ENCODE assay signal across 12 mouse cellular contexts in the genomic region with DNA sequence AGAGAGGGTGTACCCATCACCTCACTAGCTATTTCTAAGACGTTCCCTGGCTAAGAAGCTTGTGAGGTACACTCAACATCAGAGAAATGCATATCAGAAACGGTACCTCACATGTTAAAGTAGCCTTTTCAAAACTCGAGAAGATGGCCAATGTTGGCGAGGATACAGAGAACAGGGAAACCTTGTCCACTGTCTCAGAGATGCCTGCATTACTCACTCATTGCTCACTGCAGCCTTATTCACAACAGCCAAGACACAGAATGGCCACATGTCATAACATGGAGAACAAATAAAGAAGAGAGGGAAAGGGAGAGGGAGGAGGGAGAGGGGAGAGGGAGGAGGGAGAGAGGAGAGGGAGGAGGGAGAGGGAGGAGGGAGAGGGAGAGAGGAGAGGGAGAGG. TPM values are rescaled to one million over a fixed set of nuclear protein-coding genes. Genes with fewer than 3 reads are reported as not detected.
DNase-seq lines count a peak whose midpoint lies in the region; ATAC-seq and TF ChIP-seq lines count a peak whose summit lies in the region.
"Had no signal": no experiment of that assay in that cellular context is flagged by ENCODE, and none has a peak within 500 bp of the region (broad histone marks: within the 10 kb centered on the region; RNA-seq: fewer than 3 reads in every experiment).

No protein-coding gene starts in this region.

- 60% methylated on average over 4 of the region's 4 CpGs for WGBS in kidney, embryonic 15.5 days
- 64% methylated on average over 4 of the region's 4 CpGs for WGBS in kidney, embryonic 14.5 days
- 52% methylated on average over 4 of the region's 4 CpGs for WGBS in intestine, postnatal 0 days

- H3K9me3 ChIP-seq in kidney, embryonic 15.5 days (replicated peaks) = no peaks in the 10 kb centered on the region
- no peaks in the 10 kb centered on the region for H3K9me3 ChIP-seq in kidney, embryonic 14.5 days (ENCODE audit: control insufficient read depth, low read length)
- H3K9me3 ChIP-seq in intestine, postnatal 0 days (ENCODE audit: control insufficient read depth) = no peaks in the 10 kb centered on the region
- H3K9me3 ChIP-seq: hindbrain, embryonic 12.5 days had no signal

- H3K4me3 ChIP-seq in kidney, embryonic 15.5 days (replicated peaks) = no peak overlapping the region
- H3K4me3 ChIP-seq in kidney, embryonic 14.5 days (ENCODE audit: low read length) = no peak overlapping the region
- no peak overlapping the region for H3K4me3 ChIP-seq in C2C12 (ENCODE audit: insufficient read depth, poor library complexity, severe bottlenecking)
- no peak overlapping the region for H3K4me3 ChIP-seq in intestine, postnatal 0 days (ENCODE audit: low read depth, low read length)
- H3K4me3 ChIP-seq: hindbrain, embryonic 12.5 days had no signal

- no peak for ATAC-seq in kidney, embryonic 15.5 days (replicated peaks; ENCODE audit: low FRiP score)
- no peak for ATAC-seq in kidney, embryonic 14.5 days (ENCODE audit: low FRiP score, low TSS enrichment)
- ATAC-seq in intestine, postnatal 0 days = no peak

- H3K27me3 ChIP-seq in kidney, embryonic 15.5 days = no peaks in the 10 kb centered on the region
- no peaks in the 10 kb centered on the region for H3K27me3 ChIP-seq in kidney, embryonic 14.5 days (ENCODE audit: control insufficient read depth, insufficient read depth, low read length)
- no peaks in the 10 kb centered on the region for H3K27me3 ChIP-seq in C2C12 (ENCODE audit: control insufficient read depth, insufficient read depth, insufficient read length)
- H3K27me3 ChIP-seq in intestine, postnatal 0 days (replicated peaks; ENCODE audit: control insufficient read depth, insufficient read depth, low read length) = no peaks in the 10 kb centered on the region
- H3K27me3 ChIP-seq: hindbrain, embryonic 12.5 days had no signal

- H3K9ac ChIP-seq in kidney, embryonic 15.5 days = no peak overlapping the region
- H3K9ac ChIP-seq in kidney, embryonic 14.5 days (ENCODE audit: low read depth, low read length) = no peak overlapping the region
- no peak overlapping the region for H3K9ac ChIP-seq in intestine, postnatal 0 days (ENCODE audit: low read depth, low read length)
- H3K9ac ChIP-seq: hindbrain, embryonic 12.5 days had no signal

- peaks cover 6% of the 10 kb centered on the region for H3K79me3 ChIP-seq in C2C12 (ENCODE audit: low read depth)

- H3K79me2 ChIP-seq in C2C12 (ENCODE audit: control insufficient read depth, insufficient read depth) = peaks cover 24% of the 10 kb centered on the region

- H3K4me1 ChIP-seq in kidney, embryonic 15.5 days = peaks cover 30% of the 10 kb centered on the region
- H3K4me1 ChIP-seq in kidney, embryonic 14.5 days (ENCODE audit: control insufficient read depth, insufficient read depth, low read length) = peaks cover 21% of the 10 kb centered on the region
- H3K4me1 ChIP-seq in intestine, postnatal 0 days (replicated peaks; ENCODE audit: control insufficient read depth, insufficient read depth, low read length) = peaks cover 4% of the 10 kb centered on the region; the same call in 1 of the 2 replicates

- peak overlapping the region; percentile 6 for H3ac ChIP-seq in C2C12 (ENCODE audit: control insufficient read depth, insufficient read length, low read depth)

- no peak overlapping the region for H3K4me2 ChIP-seq in kidney, embryonic 15.5 days
- H3K4me2 ChIP-seq in kidney, embryonic 14.5 days (replicated peaks; ENCODE audit: low read depth, low read length) = no peak overlapping the region
- no peak overlapping the region for H3K4me2 ChIP-seq in intestine, postnatal 0 days (replicated peaks; ENCODE audit: low read depth)
- H3K4me2 ChIP-seq: hindbrain, embryonic 12.5 days; liver, embryonic 11.5 days had no signal

- no peaks in the 10 kb centered on the region for H3K36me3 ChIP-seq in kidney, embryonic 15.5 days
- H3K36me3 ChIP-seq in kidney, embryonic 14.5 days (ENCODE audit: control insufficient read depth, insufficient read depth, low read length) = no peaks in the 10 kb centered on the region
- no peaks in the 10 kb centered on the region for H3K36me3 ChIP-seq in C2C12 (ENCODE audit: control insufficient read depth, insufficient read depth)
- no peaks in the 10 kb centered on the region for H3K36me3 ChIP-seq in intestine, postnatal 0 days (ENCODE audit: control insufficient read depth, insufficient read depth)
- H3K36me3 ChIP-seq: hindbrain, embryonic 12.5 days had no signal

- peak; percentile 21 for DNase-seq in adrenal gland, adult 2 months
- DNase-seq in adrenal gland, postnatal 4 days (ENCODE audit: low spot score in 2 of 2) = no peak
- DNase-seq in urinary bladder, adult 18-20 months (ENCODE audit: low spot score in 2 of 2) = no peak
- DNase-seq in spleen, postnatal 36 days (ENCODE audit: low spot score in 2 of 2) = no peak
- DNase-seq: cerebellum, adult 11 months had no signal

- no peak for TF ChIP-seq CTCF in C2C12 (IDR thresholded peaks at IDR 0.05; ENCODE audit: control insufficient read depth, insufficient read depth, insufficient read length)
- TF ChIP-seq CTCF in intestine, postnatal 0 days (IDR thresholded peaks at IDR 0.05; ENCODE audit: low read depth) = no peak

- peak overlapping the region; percentile 60 for H3K27ac ChIP-seq in kidney, embryonic 15.5 days
- no peak overlapping the region for H3K27ac ChIP-seq in kidney, embryonic 14.5 days (ENCODE audit: low read depth, low read length)
- H3K27ac ChIP-seq in intestine, postnatal 0 days (ENCODE audit: low read depth, low read length) = 0 out of 2 replicates have a peak overlapping the region, but pooled peaks have one; percentile 8
- H3K27ac ChIP-seq: hindbrain, embryonic 12.5 days; macrophage had no signal

TF ChIP-seq in C2C12, 6 proteins besides CTCF, POLR2A, EP300 and RAD21:
- TF ChIP-seq USF1 (IDR thresholded peaks at IDR 0.05; ENCODE audit: low read depth) = peak; percentile 20
- peak; percentile 36 for TF ChIP-seq MAX (IDR thresholded peaks at IDR 0.05)
- no peak for TF ChIP-seq FOSL1 (IDR thresholded peaks at IDR 0.05; ENCODE audit: insufficient read depth, low read length, poor library complexity, severe bottlenecking)

RNA-seq across cellular contexts. Expression of a gene that starts 47.9 kb away (rescaled TPM):
- total RNA-seq in adrenal gland, adult 2 months (2021) = 10 to 100 TPM; 24.7 to 30.0 TPM
- 2.2 and 3.0 TPM in 2 replicates for polyA plus RNA-seq in adrenal gland, adult 2 months (2012; rRNA removed)
- total RNA-seq in adrenal gland, postnatal 4 days (2021) = 10 to 100 TPM; 21.9 to 25.9 TPM
- 32.4 and 39.5 TPM in 2 replicates for polyA plus RNA-seq in kidney, embryonic 15.5 days (2015; fragmentation: Nextera tagmentation; extraction: Ambion mirVana)
- 28.7 and 33.4 TPM in 2 replicates for polyA plus RNA-seq in kidney, embryonic 14.5 days (2014; fragmentation: Nextera tagmentation; extraction: Ambion mirVana)
- polyA plus RNA-seq in C2C12 (2012; fragmentation: generic; extraction: Trizol) = 8.1 TPM
- 17.5 and 20.0 TPM in 2 replicates for polyA plus RNA-seq in intestine, postnatal 0 days (2015; fragmentation: Nextera tagmentation; extraction: Ambion mirVana)
